Mouse (Mus musculus) heart, embryonic 15.5 days (tissue): ENCODE data around the gene Ddx42. TPM values are rescaled to one million over a fixed set of nuclear protein-coding genes. Genes with fewer than 3 reads are reported as not detected.

Experiments used
- ATAC-seq: fragments of 200-750 bp; cut with Nextera tagmentation; replicated peaks from 2 replicates; pipeline ENCODE4 v1.8.0; 2017; ENCODE audit warnings: low read depth, moderate TSS enrichment; ENCODE audit not compliant: insufficient number of reproducible peaks, insufficient read depth, low FRiP score
- H3K27ac ChIP-seq: fragments of 300-500 bp; sonication (generic); 2 replicates; pipeline ENCODE4 v1.5.1; 2015; ENCODE audit warnings: mild to moderate bottlenecking, inconsistent platforms
- H3K27me3 ChIP-seq: fragments of 300-500 bp; sonication (generic); 2 replicates; pipeline ENCODE4 v1.6.1; 2015; ENCODE audit warnings: inconsistent platforms
- H3K36me3 ChIP-seq: fragments of 300-500 bp; sonication (generic); 2 replicates; pipeline ENCODE4 v1.6.1; 2015; ENCODE audit warnings: mild to moderate bottlenecking, inconsistent platforms
- H3K4me1 ChIP-seq: fragments of 300-500 bp; sonication (generic); replicated peaks from 2 replicates; pipeline ENCODE4 v1.6.1; 2015; ENCODE audit warnings: inconsistent platforms
- H3K4me2 ChIP-seq: fragments of 300-500 bp; sonication (generic); 2 replicates; pipeline ENCODE4 v1.6.1; 2015; ENCODE audit warnings: inconsistent platforms, mild to moderate bottlenecking, moderate library complexity
- H3K4me3 ChIP-seq: fragments of 300-500 bp; sonication (generic); 2 replicates; pipeline ENCODE4 v1.5.1; 2015; ENCODE audit warnings: mild to moderate bottlenecking, inconsistent platforms
- H3K9ac ChIP-seq: fragments of 300-500 bp; sonication (generic); 2 replicates; pipeline ENCODE4 v1.6.1; 2015; ENCODE audit warnings: mild to moderate bottlenecking, inconsistent platforms
- H3K9me3 ChIP-seq: fragments of 300-500 bp; sonication (generic); replicated peaks from 2 replicates; pipeline ENCODE4 v1.6.1; 2016; ENCODE audit warnings: inconsistent platforms
- WGBS: fragments of 180-500 bp; shearing (Covaris S2); methylation state at CpG from one replicate; pipeline ENCODE4 v1.1.7; 2015; ENCODE audit warnings: mixed read lengths; 5-methylcytosine and 5-hydroxymethylcytosine counted together
- polyA plus RNA-seq: library from polyadenylated mRNA; unstranded; fragments of >200 nt; fragmentation: Nextera tagmentation; extraction: Ambion mirVana; gene quantifications from 2 replicates; pipeline ENCODE4 v1.2.1, GENCODE M21; 2015

Ddx42 gene
- polyA plus RNA-seq, 1 experiment from 2014 or later = 41.1 TPM

GRCm38 (mm10) chr11:106255685-106256451 is 39.1 kb downstream of the Ddx42 start, which contains the start of the genes Ftsj3 and Psmc5:
Ftsj3 (minus strand) TSS chr11:106256079.
Psmc5 (plus strand) TSS chr11:106256154.
- Histone ChIP-seq H3K27ac (peak within 1 kb of the TSS; percentile 78), H3K4me3 (peak within 1 kb of the TSS; percentile 93), H3K4me1 (peaks cover 23% of the 10 kb centered on the region), H3K27me3 (no peaks in the 10 kb centered on the region), H3K9me3 (no peaks in the 10 kb centered on the region), H3K9ac (peak within 1 kb of the TSS; percentile 90), H3K4me2 (peak within 1 kb of the TSS; percentile 94), H3K36me3 (peaks cover 40% of the 10 kb centered on the region)
- WGBS = under 1% methylated on average over 42 of the region's 42 CpGs
- ATAC-seq = peak; percentile 93

GRCm38 (mm10) chr11:106256775-106257174 is 40.0 kb downstream of the Ddx42 start:
- peak overlapping the region; percentile 90 for H3K9ac ChIP-seq
- no peak for ATAC-seq
- peaks cover 40% of the 10 kb centered on the region for H3K36me3 ChIP-seq
- peak overlapping the region; percentile 93 for H3K4me3 ChIP-seq
- peak overlapping the region; percentile 94 for H3K4me2 ChIP-seq
- peaks cover 23% of the 10 kb centered on the region for H3K4me1 ChIP-seq
- no peaks in the 10 kb centered on the region for H3K27me3 ChIP-seq
- WGBS = 56% methylated on average over 5 of the region's 5 CpGs
- no peaks in the 10 kb centered on the region for H3K9me3 ChIP-seq
- H3K27ac ChIP-seq = no peak overlapping the region; the same call in 1 of the 2 replicates

GRCm38 (mm10) chr11:106260826-106261450 is 44.2 kb downstream of the Ddx42 start:
- Histone ChIP-seq H3K36me3 (peaks cover 64% of the 10 kb centered on the region), H3K4me2 (no peak overlapping the region), H3K27ac (no peak overlapping the region), H3K9ac (no peak overlapping the region), H3K4me1 (peaks cover 13% of the 10 kb centered on the region), H3K4me3 (no peak overlapping the region), H3K9me3 (no peaks in the 10 kb centered on the region), H3K27me3 (no peaks in the 10 kb centered on the region)
- 73% methylated on average over 14 of the region's 14 CpGs for WGBS
- no peak for ATAC-seq

GRCm38 (mm10) chr11:106263963-106264362 is 47.2 kb downstream of the Ddx42 start:
- 83% methylated on average over 9 of the region's 9 CpGs for whole genome bisulfite sequencing
- no peak overlapping the region for H3K9ac ChIP-seq
- no peak for ATAC-seq

GRCm38 (mm10) chr11:106264988-106265387 is 48.3 kb downstream of the Ddx42 start:
- WGBS = 88% methylated on average over 15 of the region's 15 CpGs
- Histone ChIP-seq H3K9ac (no peak overlapping the region), H3K4me1 (peaks cover 22% of the 10 kb centered on the region), H3K27ac (no peak overlapping the region), H3K4me2 (no peak overlapping the region), H3K36me3 (peaks cover 66% of the 10 kb centered on the region), H3K4me3 (no peak overlapping the region), H3K9me3 (no peaks in the 10 kb centered on the region), H3K27me3 (no peaks in the 10 kb centered on the region)
- no peak for ATAC-seq

More at GRCm38 (mm10) chr11:106263963-106264362, 47.2 kb downstream of the Ddx42 start:
- no peak overlapping the region for H3K4me3 ChIP-seq
- H3K4me2 ChIP-seq = no peak overlapping the region
- peaks cover 19% of the 10 kb centered on the region for H3K4me1 ChIP-seq
- no peaks in the 10 kb centered on the region for H3K9me3 ChIP-seq
- peaks cover 71% of the 10 kb centered on the region for H3K36me3 ChIP-seq
- no peaks in the 10 kb centered on the region for H3K27me3 ChIP-seq
- H3K27ac ChIP-seq = no peak overlapping the region

GRCm38 (mm10) chr11:106265570-106265969 is 48.8 kb downstream of the Ddx42 start:
- no peak for ATAC-seq
- WGBS = 86% methylated on average over 4 of the region's 4 CpGs
- H3K36me3 ChIP-seq = peaks cover 66% of the 10 kb centered on the region

GRCm38 (mm10) chr11:106266431-106266830 is 49.7 kb downstream of the Ddx42 start:
- Histone ChIP-seq H3K4me3 (no peak overlapping the region), H3K36me3 (peaks cover 60% of the 10 kb centered on the region), H3K4me2 (no peak overlapping the region), H3K27me3 (no peaks in the 10 kb centered on the region), H3K27ac (no peak overlapping the region), H3K9me3 (no peaks in the 10 kb centered on the region), H3K9ac (no peak overlapping the region), H3K4me1 (peaks cover 34% of the 10 kb centered on the region)
- WGBS = 89% methylated on average over 10 of the region's 10 CpGs
- no peak for ATAC-seq

More at GRCm38 (mm10) chr11:106265570-106265969, 48.8 kb downstream of the Ddx42 start:
- Histone ChIP-seq H3K4me3 (no peak overlapping the region), H3K9ac (no peak overlapping the region), H3K9me3 (no peaks in the 10 kb centered on the region), H3K27ac (no peak overlapping the region), H3K4me1 (peaks cover 26% of the 10 kb centered on the region), H3K27me3 (no peaks in the 10 kb centered on the region), H3K4me2 (no peak overlapping the region)

- ATAC-seq = no peak
- Histone ChIP-seq H3K9me3 (no peaks in the 10 kb centered on the region), H3K4me2 (no peak overlapping the region), H3K27ac (no peak overlapping the region; the same call in 1 of the 2 replicates), H3K9ac (no peak overlapping the region), H3K36me3 (peaks cover 50% of the 10 kb centered on the region), H3K27me3 (no peaks in the 10 kb centered on the region), H3K4me3 (no peak overlapping the region), H3K4me1 (peaks cover 39% of the 10 kb centered on the region)
- whole genome bisulfite sequencing = 69% methylated on average over 15 of the region's 15 CpGs
Observed at GRCm38 (mm10) chr11:106267311-106267852, 50.7 kb downstream of the Ddx42 start.

GRCm38 (mm10) chr11:106267871-106268270 is 51.1 kb downstream of the Ddx42 start:
- Histone ChIP-seq H3K4me3 (no peak overlapping the region), H3K9me3 (no peaks in the 10 kb centered on the region), H3K36me3 (peaks cover 46% of the 10 kb centered on the region), H3K9ac (no peak overlapping the region), H3K4me1 (peaks cover 39% of the 10 kb centered on the region), H3K27ac (peak overlapping the region; percentile 15; the same call in 1 of the 2 replicates), H3K4me2 (no peak overlapping the region), H3K27me3 (no peaks in the 10 kb centered on the region)
- ATAC-seq = no peak
- whole genome bisulfite sequencing = 59% methylated on average over 5 of the region's 5 CpGs

GRCm38 (mm10) chr11:106268326-106269059 is 51.8 kb downstream of the Ddx42 start:
- peak overlapping the region; percentile 32; the same call in 1 of the 2 replicates for H3K4me2 ChIP-seq
- H3K9me3 ChIP-seq = no peaks in the 10 kb centered on the region
- WGBS = 56% methylated on average over 8 of the region's 8 CpGs
- peaks cover 43% of the 10 kb centered on the region for H3K4me1 ChIP-seq
- H3K9ac ChIP-seq = no peak overlapping the region
- no peak overlapping the region for H3K4me3 ChIP-seq
- ATAC-seq = no peak
- peaks cover 39% of the 10 kb centered on the region for H3K36me3 ChIP-seq
- peak overlapping the region; percentile 16; the same call in 1 of the 2 replicates for H3K27ac ChIP-seq
- H3K27me3 ChIP-seq = no peaks in the 10 kb centered on the region

GRCm38 (mm10) chr11:106269060-106269431 is 52.3 kb downstream of the Ddx42 start:
- H3K27ac ChIP-seq = peak overlapping the region; percentile 16; the same call in 1 of the 2 replicates
- H3K4me3 ChIP-seq = no peak overlapping the region
- peaks cover 44% of the 10 kb centered on the region for H3K4me1 ChIP-seq
- peaks cover 34% of the 10 kb centered on the region for H3K36me3 ChIP-seq
- H3K27me3 ChIP-seq = no peaks in the 10 kb centered on the region
- WGBS = 34% methylated on average over 3 of the region's 3 CpGs
- no peak overlapping the region for H3K9ac ChIP-seq
- H3K4me2 ChIP-seq = peak overlapping the region; percentile 32; the same call in 1 of the 2 replicates
- no peak for ATAC-seq
- H3K9me3 ChIP-seq = no peaks in the 10 kb centered on the region
